Mouse (Mus musculus) frontal cortex, postnatal 10 days (tissue): ENCODE measurements around the gene Gstm4.
"Not testable (repeated sequence)": the region's sequence is repeated elsewhere in the genome, so short reads cannot be mapped to it uniquely, and the experiment has no call there.

Experiments used
- DNase-seq, 2 experiments: peaks; one replicate each; pipeline ENCODE4 v3.0.0; 2022; ENCODE audit warnings: low spot score in 2 of 2, mixed read lengths in 1 of 2

The Gstm4 gene

GRCm38 (mm10) chr3:108017473-108018189 is 27.1 kb downstream of the Gstm4 start, which contains the start of gene Gstm1:
Gene Gstm1, minus strand, starts transcription at chr3:108017973.
- DNase-seq = peak; percentile 86 to 87

DNA sequence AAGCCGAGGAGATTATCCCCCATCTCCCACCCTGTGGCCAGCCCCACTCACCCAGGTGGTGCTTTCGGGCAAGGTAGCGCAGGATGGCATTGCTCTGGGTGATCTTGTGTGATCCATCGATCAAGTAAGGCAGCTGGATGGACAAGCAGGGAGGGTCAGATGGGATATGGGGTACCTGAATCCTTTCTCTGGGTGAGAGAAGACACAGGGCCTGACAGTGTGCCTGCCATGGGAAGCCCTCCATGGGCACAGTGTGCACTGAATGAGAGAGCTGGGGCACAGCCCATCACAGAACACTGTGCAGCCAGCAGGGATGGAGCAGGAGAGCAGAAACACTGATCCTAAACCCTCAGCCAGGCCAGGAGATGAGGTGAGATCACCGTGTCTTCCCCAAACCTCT is 28.2 kb downstream of the Gstm4 start:
- DNase-seq = not testable (repeated sequence)

DNA sequence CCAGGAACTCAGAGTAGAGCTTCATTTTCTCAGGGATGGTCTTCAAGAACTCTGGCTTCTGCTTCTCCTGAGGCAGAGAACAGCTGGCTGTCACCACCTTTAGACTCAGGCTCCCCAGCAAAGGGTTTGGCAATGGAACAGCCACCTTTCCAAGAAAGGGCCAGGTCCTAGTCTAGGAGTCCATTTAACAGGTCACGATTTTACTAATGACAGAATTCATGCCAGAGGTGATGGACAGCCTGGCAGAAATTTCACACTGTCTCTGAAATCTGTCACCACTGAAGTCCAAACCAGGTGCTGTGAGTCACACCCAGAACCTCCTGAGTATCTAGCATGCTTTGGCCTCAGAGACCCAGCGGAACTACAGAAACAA is 29.7 kb downstream of the Gstm4 start:
- DNase-seq = no peak

GRCm38 (mm10) chr3:108014098-108014973 is 30.4 kb downstream of the Gstm4 start:
- no peak for DNase-seq

GRCm38 (mm10) chr3:108013331-108013871 is 31.3 kb downstream of the Gstm4 start:
- peak; percentile 28 to 41 for DNase-seq

DNA sequence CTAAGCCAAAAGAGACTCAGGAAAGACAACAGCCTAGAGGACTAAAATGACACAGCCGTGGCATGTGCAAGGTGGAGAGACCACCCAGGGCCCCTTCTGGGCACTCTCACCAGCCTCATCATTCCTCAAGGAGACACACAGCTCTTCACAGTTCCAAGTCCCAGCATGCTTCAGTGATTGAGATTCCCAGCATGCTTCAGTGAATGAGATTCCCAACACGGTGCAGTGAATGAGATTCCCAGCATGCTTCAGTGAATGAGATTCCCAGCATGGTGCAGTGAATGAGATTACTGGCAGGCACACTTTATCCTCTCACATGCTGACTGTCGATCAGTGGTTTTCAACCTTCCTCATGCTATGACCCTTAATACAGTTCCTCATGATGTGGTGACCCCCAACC is 33.1 kb downstream of the Gstm4 start:
- no peak for DNase-seq

GRCm38 (mm10) chr3:108010286-108010685 is 34.4 kb downstream of the Gstm4 start:
- DNase-seq = peak in 1 of 2 experiments; percentile 34

GRCm38 (mm10) chr3:108002021-108002420 is 42.7 kb downstream of the Gstm4 start:
- no peak for DNase-seq

GRCm38 (mm10) chr3:107999491-107999890 is 45.2 kb downstream of the Gstm4 start:
- no peak for DNase-seq

- no peak for DNase-seq
Observed at GRCm38 (mm10) chr3:107998591-107998990, 46.1 kb downstream of the Gstm4 start.

DNA sequence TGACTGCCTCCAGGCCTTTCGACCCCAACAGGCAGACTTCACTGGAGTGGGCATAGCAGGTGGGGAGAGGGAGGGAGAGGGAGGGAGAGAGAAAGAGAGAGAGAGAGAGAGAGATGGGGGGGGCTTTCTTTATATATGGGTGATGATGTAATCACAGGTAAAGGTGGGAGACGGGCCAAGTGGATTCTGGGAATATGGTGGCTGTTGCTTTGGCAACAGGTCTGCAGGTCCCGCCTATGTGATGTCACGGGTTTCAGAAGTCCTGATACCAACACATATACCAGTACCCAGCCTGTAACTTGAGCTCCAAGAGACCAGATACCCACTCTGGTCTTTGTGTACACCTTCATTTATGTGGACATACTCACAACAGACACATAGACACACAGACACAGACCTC is 48.1 kb downstream of the Gstm4 start:
- no peak for DNase-seq

GRCm38 (mm10) chr3:107995974-107996373 is 48.7 kb downstream of the Gstm4 start:
- not testable (repeated sequence) for DNase-seq
